Mouse (Mus musculus) skeletal muscle tissue, adult 2 months (tissue): Measurements from ENCODE around the gene Foxn3.
"Not testable (repeated sequence)": the region's sequence is repeated elsewhere in the genome, so short reads cannot be mapped to it uniquely, and the experiment has no call there.

ENCODE experiments used
- DNase-seq: peaks from one replicate; pipeline ENCODE4 v3.0.0-alpha.2; 2012; ENCODE audit warnings: low read depth, low spot score

Gene Foxn3

DNA sequence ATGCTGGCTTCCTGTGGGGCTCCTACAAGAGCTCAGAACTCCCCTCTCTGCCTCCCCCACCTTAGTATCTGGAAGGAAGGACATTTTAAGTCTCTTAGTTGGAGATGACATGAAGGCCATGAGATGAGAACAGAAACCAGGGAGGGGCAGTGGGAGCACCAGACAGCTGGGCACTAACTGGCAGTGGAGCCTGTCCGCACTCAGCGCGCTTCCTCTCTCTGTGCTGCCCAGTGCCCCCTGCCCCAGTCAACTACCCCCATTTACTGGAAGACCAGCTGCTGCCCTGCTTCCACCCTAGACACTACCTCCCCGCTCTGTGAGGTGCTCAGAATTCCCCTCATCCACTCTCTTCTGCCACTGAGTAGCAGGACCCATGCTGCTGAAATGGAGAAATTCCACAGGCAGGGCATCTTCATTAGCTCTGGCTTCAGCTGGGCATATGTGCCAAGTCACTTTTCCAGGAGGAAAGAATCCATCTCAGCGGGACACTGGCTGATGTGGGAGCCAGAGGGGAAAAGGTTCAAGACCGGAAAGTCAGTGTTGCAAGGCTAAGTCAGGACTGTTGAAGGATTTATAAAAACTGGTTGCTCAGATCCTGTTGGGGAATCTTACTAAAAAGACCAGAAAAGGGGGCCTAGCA, 335.9 kb downstream of the Foxn3 start:
- no peak for DNase-seq

DNA sequence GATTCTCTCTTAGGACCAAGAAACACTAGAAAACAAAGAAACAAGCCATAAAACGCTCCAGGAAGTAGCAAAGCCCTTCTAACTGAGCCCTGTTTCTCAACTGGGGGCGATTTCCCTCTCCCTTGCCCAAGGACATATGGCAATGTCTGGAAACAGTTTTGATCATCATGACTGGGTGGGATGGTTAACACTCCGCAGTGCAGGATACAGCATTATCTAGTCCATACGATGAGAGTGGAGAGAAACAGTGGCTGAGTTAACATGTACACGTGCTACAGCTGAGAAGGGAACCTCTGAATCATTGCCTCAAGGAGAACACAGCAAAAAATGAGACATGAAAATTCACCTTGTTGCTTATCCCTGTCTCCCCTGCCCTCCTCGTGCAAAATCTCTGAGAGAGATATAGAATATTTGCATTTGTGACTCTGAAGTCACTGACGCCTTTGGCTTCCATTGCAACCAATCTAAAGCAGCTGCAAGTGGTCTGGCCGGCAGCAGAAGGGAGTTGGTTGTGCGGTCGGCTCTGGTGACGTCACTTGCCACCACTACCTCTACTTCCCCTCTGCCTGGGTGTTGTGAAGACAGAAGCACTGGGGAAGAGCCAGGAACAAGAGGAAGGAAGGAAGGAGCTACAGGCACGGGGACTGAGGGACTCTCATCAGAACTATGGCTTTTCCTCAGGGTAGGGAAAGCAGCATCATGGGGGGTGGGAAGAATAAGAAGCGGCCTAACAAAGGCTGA, 338.3 kb downstream of the Foxn3 start:
- no peak for DNase-seq

DNA sequence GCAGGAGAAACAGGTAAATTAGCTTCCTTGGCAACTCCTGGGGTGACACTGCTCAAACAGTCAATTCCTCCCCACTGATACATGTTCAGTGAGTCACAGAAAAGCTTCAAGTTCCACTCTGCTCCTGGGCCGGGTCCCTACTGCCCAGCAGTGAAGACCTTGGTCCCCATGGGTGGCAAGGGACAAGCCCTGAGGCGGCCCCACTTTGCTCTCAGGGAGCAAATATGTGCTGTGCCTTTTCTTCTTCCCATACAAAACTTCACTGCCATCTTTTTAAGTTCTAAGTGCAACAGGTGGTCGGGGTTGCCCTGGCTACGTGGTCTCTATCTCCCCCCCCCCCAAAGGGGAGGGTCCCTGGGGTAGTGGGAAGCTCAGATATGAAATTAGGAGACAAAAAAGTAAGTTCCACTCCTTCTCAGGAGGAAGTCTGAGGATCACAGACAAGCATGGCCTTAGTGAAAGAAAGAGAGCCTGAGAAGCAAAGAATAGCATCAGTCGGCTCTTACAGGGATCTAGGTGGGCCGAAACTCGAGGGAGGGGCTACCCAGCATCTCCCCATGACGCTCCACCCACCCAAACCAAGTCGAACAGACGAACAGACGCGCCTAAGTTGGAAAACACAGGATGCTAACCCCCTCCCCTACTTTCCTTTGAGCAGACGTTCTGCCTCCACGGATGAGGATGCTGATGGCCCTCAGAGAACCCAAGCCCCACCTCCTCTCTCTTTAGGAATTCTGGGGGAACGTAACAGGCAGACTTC, 342.1 kb downstream of the Foxn3 start:
- no peak for DNase-seq

DNA sequence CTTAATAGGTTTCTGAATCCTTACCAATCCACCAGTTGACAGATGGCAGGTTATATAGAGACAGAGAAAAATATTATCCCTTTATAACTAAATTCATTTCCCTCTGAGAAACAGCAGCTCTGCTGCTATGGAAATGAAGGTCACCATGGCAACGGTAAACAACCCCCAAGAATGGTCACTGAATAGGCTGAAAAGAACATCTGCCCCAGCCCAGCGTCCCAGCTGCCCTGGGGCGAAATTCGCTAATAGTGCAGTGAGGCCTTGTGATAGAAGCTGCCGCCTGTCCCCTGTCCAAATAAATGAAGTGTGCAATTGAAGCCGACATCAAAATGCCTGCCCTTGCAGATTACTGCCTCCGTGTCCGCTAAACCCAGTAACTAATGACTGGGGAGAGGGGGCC, 343.0 kb downstream of the Foxn3 start:
- DNase-seq: no peak

DNA sequence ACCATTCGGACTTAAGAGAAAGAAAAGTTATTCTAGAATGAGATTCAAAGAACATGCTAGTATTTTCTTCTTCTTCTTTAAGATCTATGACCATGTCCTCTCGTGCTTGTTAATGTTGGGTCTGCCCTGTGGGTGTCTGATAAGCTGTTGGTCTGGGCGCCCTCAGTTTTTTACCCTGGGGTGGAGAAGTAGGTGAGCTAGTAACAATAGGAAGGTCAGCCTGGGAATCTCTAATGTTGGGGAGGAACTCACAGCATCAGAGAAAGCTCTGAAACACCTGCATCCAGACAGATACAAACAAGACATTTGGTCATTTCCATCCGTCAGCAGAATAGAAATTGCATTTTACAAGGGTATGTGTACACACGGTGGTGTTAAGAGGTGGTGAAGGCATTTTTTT, 343.6 kb downstream of the Foxn3 start:
- DNase-seq: no peak

DNA sequence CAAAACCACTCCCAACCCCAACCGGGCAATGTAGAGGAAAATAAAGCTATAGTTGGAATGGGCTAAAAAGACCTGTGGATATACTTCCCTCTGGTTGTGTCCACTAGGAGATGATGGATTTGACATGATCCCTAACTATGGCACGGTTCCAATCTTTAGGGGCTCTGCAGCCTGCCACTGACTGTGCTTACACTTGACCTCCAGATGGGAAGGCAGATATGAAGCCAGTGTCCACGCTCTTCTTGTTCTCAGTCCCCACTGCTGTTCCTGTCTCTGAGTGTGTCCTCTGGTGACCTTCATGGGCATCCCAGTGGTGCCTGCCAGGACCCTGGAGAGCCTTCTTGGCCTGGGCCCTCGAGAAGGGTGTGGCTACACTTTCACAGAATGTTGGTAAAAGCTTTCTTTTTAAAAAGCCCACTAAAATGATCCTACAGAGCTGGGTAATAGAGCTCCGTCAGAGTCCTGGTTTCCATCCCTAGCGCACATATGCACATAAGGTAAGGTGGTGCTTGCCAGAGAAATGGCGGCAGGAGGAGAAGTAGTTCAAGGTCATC, 346.2 kb downstream of the Foxn3 start:
- no peak for DNase-seq

DNA sequence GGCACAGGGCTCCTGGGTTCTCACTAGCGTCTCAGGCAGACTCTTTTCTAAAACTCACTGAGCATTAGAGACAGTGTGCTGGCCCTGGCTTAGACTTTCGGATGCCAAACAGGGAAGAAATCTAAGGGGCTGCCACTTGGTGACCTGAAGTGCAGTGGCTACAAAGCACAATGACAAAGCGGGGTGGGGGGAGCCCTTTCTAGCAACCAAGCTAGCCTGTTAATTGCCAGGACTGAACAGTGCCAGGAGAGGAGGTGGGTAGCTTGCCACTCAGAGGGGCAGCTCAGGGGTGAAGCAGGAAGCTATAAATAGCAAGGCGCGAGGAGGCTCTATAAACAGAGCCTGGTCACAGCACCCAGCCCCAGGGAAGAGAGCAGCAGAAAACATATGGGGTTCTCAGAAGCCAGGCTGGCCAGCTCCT, 347.0 kb downstream of the Foxn3 start:
- DNase-seq: peak; percentile 63

DNA sequence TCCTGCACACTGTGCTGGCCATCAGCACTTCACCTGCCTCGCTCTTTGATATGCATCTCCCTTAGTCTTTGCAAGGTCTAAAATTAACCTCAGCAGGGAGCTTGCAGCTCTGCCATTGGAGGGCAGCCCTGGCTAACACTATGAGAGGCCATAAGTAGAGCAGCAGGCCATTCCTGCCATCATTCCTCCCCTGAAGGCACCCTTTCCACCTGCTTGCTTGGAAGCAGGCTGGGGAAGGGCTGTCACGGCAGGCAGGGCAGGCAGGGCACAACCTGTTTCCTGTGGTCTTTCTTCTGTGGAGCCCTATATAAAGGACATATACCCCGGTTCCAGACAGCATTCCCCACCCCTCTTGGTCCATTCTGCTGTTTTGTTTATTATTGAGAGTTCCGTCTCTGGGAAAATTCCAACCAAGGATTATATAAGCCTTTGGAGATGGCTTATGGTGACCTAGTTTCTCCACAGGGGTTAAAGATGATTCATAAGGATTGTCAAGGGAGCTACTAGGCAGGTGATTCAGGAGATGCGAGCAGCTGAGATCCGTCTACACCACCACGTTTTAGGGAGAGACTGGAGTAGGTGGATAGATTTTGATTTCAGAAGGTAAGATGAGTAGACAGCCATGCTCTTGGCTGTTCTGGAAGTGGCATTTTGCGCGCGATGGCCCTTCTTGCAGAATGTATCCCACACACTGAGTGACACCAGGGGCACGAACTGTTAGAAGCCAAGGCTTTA, 347.7 kb downstream of the Foxn3 start:
- DNase-seq: peak; percentile 82

DNA sequence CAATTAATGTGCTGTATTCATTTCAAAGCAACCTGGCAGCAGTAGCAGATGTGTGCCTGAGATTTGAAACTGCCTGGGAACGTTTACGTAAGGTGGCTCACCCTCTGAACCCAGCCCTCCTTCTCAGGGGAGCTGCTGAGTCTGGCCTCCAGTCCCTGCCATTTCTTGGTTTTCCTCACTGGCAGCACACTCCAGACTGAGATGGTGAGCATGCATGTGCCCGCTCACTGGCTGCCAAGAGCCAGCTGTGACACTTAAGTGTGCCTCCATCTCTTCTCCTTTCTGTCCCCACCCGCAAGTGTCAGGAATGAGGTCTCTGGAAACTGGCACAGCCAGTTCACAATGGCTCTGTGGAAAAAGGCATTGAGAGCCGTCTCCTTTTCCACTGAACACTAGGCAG, 349.3 kb downstream of the Foxn3 start:
- peak; percentile 73 for DNase-seq

DNA sequence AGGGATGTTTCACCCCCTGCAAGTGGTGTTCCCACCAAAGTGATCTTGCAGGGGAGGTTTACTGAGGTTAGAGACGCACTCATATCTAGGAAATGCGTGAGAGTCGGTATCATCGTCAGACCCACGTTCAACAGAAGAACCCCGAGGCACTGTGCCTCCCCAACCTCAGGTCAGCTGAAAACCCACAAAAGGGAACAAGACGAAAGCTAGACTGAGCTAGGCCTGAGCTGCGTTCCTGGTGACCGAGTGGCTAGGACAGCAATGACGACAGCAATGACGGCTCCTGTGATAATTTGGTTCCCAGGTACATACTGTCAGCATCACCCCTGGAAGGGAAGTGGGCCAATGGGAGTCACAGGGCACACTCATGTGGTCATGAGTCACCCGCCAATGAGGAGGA, 350.2 kb downstream of the Foxn3 start:
- no peak for DNase-seq

DNA sequence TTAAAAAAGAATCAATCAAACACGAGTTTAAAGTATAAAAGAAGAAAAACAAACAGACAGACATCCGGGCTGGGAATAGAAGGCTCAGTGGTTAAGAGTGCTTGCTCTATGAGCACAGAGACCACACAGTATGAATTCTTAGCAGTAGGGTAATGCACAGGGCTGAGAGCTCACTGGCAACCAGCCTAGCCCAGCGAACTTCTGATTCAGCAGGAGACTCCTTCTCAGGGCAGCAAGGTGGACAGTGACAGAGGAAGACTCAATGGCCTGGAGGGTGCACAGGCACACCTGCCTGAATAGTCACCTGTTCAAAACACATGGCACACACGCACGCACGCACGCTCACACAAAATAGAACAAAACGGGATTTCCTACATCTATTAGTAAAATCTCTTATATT, 353.6 kb downstream of the Foxn3 start:
- DNase-seq: no peak

DNA sequence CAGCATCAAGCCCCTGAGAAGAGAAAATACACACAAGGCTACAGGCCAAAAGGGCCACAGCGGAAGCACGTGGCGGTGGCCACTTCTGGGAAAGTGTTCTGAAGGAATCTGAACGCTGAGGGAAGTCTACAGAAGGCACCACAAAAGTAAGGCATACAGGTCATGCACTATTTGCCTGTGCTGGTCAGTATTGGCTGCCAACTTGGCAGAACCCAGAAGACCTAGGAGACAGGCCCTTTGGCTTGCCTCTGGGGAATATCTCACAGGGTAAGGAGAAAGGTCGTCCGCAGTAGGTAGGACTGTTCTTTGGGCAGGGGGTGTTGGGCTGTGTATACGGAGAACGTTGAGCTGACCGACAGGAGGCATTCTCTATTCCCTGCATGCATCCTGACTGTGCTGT, 355.1 kb downstream of the Foxn3 start:
- DNase-seq: no peak

DNA sequence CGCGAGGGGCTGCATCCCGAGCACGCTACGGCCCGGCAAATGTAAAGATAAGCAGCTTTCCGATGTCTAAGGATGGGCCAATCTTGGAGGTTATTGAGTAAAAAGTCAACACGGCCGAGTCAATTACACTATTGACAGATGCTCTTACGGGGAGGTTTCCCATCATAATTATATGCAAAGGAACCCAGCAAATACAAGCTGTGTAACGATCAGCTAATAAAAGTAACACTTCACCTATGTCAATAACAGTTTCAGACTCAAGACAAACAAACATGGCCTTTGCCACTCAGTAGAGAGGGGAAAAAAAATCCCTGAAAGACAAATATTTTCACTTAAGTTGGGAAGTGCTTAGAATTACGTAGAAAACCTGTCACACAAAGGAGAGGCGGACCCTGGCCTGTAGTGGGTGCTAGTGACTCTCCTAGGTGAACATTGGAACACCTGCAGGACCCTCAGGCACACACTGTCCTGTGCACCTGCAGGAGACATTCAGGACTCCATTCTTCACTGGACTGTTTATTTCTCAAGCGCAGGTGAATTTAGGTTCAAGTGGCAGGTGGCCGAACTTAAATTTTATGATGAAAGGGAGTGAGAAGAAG, 356.3 kb downstream of the Foxn3 start:
- DNase-seq: no peak

DNA sequence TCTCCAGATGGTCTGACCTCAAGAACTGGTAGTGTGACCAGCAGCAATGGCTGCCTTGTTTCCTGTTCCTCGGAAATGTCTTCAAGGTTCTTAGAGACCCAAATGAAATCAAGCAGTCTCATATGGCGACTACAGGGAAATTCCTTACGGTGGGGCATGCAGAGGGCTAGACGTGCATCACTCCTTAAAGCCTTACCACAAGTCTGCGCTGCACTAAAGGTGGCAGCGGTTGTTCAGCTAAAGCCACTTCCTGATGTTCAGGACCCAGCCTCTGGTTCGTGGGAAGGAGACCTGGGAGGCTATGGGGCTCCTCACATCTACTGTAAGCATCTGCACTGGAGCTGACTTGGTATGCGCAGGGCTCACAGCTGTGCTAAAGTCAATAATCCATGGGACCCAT, 357.6 kb downstream of the Foxn3 start:
- DNase-seq: no peak

DNA sequence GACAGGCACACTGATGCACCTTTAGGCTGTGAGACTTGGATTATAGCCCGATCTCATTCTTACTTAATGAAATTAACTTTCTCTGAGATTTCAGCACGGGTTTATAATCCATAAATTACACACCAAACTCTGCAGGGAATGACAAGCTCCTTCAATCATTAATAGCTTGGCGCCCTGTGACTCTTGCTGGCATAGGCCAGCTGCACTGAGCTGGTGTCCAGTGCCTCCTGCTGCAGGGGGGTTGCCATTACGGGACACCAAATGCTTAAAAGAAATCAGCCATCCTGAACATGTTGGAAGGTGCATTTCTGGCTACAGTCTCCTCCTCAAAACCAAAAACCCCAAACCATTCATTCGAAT, 364.3 kb downstream of the Foxn3 start:
- no peak for DNase-seq

DNA sequence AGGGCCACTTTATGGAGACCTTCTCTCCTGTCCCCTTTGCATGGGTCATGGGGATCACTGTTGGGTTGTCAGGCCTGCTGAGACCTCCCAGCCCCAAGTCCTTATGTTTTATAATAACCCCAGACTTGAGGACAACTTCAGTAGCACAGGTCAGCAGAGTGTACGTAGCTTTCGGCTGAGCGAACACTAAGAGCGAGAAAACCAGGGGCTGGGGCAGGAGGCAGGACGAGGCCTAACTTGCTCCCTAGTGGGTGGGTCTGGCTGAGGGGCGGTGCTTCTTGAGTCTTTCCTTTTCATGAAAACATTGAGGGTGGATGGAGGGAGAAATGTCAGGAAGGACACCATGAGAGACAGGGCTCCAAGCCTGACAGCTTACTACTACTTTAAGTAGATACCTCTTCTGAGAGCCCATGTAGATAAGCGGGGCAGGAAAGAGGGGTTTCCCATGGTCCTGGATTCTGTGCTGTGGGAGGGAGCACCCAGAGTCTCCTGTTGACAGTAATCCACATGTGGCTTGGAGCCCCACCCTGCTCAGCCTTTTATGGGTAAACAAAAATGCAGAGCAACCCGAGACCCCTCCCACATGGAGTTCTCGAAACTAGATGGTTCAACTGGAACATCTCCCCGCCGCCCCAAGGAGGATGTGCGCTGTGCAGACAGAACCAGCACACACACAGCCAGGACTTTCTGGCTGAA, 364.8 kb downstream of the Foxn3 start:
- no peak for DNase-seq

DNA sequence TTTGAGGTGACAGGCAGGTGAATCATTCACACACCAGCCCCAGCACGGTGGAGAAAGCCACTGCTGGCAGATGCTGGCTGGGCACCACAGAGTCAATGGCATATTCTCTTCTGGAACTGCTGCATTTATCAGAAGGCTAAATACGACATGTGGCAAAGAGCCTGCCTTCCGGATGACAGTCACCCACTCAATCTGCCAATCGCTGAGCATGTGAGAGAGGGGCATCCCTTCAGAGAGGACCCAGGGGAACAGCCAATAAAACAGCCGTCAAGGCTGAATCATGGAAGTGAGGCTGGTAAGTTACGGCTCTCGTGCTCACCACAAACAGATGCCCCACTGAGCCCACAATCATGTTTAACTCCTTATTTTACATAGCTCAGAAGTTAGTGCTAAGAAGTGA, 366.4 kb downstream of the Foxn3 start:
- DNase-seq: no peak

DNA sequence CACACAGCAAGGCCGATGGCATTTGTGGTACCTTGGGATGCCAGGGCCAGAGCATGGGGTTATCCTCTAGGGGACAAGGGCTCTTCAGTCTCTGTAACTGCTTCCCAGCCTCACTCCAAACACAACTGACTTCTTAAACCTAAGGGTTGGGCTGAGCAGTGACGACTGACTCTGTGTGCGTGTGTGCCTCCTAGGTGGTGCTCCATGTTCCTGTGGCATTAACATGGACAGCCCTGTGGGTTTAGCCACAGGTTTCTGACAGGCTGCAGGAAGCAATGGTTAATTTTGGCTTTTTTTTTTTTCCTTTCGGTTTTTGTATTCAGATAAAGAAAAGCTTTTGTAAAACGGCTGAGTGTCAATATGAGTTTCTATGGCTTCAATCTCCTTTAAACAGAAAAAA, 367.7 kb downstream of the Foxn3 start:
- no peak for DNase-seq

DNA sequence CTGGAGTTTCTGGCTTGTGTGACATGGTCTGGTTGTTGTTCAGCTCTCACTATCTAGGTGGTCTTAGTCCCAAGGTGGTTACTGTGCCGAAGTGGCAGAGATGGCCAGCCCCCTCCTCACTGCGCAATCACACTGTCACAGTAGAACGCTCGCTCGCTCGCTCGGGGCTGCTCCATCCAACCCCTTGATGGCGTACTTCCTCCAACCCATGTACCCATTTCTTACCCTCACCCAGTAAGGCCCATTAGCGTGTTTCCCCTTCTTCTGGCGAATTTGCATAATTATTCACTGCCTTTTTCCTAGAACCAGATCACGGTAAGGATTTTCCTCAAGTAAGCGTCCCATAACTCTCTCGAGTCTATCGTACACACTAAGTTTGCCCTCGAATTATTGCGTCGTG, 369.3 kb downstream of the Foxn3 start:
- not testable (repeated sequence) for DNase-seq

DNA sequence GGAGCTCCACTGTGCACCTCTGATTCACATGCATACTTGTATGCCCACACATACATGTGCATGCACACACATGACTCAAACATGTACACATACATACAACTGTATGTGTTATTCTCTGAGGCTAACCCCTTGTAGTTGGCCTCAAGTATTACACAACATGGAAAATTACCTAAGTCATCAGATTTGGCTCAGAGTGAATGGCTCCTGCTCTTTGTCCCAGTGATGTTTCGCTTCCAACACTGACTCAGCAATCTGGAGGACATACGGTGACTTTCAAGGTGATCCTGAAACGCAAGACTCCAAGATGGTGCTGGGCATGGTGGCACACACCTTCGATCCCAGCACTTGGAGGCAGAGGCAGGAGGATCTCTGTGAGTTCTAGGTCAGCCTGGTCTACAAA, 375.7 kb downstream of the Foxn3 start:
- DNase-seq: no peak

DNA sequence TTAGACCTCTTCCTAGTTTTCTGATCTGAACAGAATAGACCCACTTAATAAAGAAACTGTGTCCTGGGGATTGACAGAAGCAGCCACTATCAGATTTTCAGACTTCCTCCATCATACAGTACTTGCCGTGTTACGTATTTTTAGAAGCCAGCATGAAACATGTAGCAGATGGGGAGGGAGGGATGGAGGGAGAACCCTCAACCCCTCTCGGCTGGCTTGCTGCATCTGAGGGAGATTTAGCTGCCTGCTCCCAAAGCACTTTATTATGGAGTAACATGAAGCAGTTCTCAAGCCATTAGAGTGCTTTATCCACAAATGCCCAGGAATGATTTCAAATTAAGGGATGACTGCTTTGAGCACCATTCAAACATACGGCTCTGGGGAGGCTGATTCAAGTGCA, 377.1 kb downstream of the Foxn3 start:
- DNase-seq: no peak
